Mouse (Mus musculus) kidney, adult 2 months (tissue): ENCODE measurements at regions not wholly inside any gene's neighbourhood (a gene's known extent, or its start where the extent isn't known, plus 50 kb on each side); places are given as distances from the start of the nearest gene placed in this dataset.

Experiments
- CTCF ChIP-seq: fragments of 200-500 bp; conservative IDR thresholded peaks from 2 replicates; pipeline ENCODE4 v1.5.1; 2011; ENCODE audit warnings: low read depth, mild to moderate bottlenecking, control low read depth, low read length, moderate library complexity, mixed read lengths; ENCODE audit not compliant: insufficient read depth, insufficient read length
- POLR2A ChIP-seq: fragments of 200-500 bp; IDR thresholded peaks from one replicate; pipeline ENCODE4 v1.6.1; 2011; ENCODE audit warnings: low read depth, low read length, control low read depth

DNA sequence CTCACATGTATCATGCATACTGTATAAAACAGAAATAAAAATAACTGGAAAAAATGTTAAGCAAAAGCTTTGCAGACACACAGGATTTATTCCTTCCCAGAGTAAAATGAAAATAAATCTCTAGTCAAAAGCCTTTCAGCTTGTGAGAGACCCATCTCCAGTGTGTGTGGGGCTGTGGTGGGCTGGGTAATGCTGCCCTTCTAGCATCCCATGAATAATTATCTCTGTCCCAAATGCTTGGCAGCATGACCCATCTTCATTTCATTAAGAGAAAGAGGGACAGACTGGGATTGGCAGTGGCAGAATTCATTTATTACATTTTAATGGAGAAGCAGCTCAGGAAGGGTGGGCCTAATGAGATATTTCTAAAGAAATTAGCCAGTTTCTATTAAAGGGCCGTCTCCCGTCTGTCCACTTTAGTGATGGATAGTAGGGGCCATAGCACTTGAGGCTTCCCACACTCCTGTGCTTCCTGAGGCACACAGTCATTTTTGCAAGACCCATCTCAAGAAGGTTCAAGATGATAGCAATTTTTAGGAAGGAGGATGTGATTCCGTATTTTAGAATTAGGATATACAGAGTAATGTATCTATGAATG is 930.8 kb upstream of the Sel1l start:
- TF ChIP-seq POLR2A: no peak
- TF ChIP-seq CTCF: no peak
